Mouse (Mus musculus) lung, postnatal 36 days (tissue): Measurements from ENCODE around the gene Duox2.
A peak's percentile ranks its signal among the peaks of the same experiment; 100 is the strongest.

Experiments
- DNase-seq: peaks from one replicate; pipeline ENCODE4 v3.0.0; 2022; ENCODE audit warnings: mixed read lengths

The Duox2 gene

DNA sequence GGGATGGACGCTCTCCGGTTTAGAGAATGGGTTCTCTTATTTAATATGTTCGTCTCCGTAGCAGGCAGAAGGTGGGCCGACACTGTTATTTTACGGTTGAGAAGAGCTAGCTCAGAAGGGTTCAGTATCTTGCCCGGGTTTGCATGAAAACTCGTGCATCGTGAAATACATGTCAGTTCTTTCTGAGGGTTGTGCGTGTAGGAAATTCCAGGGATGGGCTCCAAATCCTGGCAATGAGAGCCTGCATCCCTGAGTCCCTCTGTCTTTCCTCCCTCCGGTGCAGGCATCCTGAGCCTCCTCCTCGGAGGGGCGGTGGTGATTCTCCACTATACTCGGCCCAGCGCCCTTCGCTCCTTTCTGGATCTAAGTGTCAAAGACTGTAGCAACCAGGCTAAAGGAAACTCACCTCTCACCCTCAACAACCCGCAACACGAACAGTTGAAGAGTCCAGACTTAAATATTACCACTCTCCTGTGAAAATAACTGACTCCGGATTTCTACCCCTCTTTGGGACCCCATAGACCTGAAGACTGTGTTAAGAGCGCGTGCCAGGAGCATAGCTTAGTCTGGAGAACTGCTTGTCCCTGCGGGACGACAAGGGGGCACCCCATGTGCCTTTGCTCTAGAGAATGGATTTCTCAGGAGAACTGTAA is 3.8 kb upstream of the Duox2 start:
- no peak for DNase-seq

GRCm38 (mm10) chr2:122301081-122301920 is 3.1 kb upstream of the Duox2 start:
- peak; percentile 7 for DNase-seq

DNA sequence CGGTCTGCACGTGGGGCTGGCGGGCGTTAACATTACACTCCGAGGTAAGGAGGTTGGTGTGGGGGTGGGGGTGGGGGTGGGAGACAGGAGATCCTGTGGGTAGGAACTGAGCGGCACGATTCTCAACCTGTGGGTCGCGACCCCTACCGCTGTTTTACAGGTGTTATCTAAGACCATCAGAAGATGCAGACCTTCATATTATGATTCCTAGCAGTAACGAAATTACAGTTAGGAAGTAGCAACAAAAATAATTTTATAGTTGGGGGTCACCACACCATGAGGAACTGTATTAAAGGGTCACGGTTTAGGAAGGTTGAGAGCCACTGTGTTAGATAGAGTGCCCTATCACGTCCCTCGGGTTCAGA is 2.4 kb upstream of the Duox2 start:
- no peak for DNase-seq

GRCm38 (mm10) chr2:122299911-122300655 is 1.8 kb upstream of the Duox2 start:
- DNase-seq: no peak

DNA sequence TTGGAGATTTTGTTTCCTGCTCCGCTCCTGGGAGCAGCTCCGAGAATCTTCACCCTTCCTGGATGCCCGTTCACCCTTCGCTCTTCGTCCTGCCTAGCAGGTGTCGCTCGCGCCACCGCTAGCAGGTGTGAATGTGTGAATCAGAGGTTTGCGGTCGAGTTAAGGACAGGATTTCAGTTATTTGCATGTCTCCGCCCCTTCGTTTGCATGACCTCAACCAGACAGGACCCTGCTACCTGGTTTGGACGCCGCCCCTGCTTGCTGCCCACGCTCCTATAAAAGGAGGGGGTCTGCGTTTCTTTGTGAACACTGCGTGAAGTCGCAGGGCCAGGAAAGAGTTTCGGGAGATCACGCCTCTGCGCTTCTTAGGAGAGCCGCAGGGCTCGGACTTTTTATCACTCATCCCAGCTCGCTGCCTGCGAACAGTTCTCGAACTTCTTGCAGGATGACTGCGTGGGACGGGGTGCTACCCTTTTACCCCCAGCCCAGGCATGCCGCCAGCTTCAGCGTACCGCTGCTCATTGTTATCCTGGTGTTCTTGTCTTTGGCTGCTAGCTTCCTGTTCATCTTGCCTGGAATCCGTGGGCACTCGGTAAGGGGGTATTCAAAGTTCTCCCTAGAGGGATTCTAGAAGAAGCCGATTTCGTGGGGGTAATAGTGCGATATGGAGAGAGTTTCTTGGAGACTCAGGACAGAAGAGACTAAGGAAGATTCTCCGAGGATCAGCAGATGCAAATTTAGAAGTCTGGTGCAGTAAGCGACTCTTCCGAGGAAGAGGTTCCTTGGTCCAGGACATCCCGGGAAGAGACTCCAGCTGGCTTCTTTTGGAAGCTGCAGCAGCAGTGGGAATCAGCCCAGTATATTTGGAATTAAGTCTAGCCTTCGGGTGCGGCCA is 594 bp upstream of the Duox2 start, which contains the start of gene Duoxa2:
Duoxa2 (plus strand) TSS at position 305 of the 895 bp plus-strand sequence.
- DNase-seq: peak; percentile 24

- DNase-seq: no peak
These were observed 766 bp downstream of the Duox2 start for GRCm38 (mm10) chr2:122297271-122298095.

DNA sequence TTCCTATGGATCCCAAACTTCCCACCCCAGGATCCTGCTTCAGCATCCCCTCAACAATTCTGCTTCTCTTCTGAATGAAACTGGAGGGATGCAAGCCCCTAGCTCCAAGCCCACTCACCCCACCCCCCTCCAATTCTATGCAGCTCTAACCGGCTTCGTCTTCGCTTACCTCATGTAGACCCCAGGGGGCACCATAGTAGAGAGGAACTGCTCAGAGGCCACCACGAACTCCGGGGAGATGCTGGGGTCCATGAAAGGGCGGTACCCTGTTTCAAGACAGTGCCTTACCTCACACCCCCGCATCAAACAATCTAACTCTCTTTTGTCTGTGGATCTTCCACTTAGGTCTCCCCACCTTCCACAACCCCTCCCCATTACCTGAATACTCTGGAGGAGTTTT is 3.3 kb downstream of the Duox2 start:
- no peak for DNase-seq

DNA sequence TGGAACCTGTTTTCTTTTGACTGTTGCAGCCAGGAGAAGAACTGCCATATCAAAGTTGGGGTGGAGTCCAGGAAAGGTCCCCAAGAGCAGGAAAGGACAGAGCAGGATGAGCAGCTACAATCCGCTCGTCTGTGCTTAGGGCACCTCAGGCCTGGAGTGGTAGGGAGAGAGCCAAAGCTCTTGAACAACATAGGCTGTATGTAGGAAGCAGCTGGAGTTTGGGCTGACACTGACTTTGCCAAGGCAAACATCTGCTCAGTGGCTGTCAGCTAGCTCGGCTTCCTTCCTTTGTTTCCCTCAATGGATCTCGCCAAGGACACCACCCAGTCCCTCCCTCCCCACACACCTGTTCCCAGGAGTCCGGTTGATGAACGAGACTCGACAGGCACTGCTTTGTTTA is 12.1 kb downstream of the Duox2 start:
- DNase-seq: no peak

- no peak for DNase-seq
These were observed 14.2 kb downstream of the Duox2 start for GRCm38 (mm10) chr2:122284091-122284490.

DNA sequence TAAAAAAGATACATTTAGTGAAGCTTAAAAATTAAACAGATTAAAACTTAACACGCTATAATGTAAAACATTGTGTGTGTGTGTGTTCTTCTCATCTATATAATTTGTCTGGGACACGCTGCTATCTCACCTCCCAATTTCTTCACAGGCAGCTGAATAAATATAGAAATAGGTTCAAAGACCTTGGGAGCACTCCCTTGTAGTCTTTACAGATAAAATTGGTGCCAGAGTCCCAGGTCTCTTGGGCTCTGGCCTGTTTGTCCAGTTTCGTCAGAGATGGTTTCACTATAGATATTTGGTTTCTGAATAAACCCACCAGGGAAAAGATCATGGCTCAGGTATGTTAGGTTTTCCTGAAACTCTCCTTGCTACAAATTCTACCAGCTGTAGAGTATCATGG is 19.5 kb downstream of the Duox2 start:
- no peak for DNase-seq

DNA sequence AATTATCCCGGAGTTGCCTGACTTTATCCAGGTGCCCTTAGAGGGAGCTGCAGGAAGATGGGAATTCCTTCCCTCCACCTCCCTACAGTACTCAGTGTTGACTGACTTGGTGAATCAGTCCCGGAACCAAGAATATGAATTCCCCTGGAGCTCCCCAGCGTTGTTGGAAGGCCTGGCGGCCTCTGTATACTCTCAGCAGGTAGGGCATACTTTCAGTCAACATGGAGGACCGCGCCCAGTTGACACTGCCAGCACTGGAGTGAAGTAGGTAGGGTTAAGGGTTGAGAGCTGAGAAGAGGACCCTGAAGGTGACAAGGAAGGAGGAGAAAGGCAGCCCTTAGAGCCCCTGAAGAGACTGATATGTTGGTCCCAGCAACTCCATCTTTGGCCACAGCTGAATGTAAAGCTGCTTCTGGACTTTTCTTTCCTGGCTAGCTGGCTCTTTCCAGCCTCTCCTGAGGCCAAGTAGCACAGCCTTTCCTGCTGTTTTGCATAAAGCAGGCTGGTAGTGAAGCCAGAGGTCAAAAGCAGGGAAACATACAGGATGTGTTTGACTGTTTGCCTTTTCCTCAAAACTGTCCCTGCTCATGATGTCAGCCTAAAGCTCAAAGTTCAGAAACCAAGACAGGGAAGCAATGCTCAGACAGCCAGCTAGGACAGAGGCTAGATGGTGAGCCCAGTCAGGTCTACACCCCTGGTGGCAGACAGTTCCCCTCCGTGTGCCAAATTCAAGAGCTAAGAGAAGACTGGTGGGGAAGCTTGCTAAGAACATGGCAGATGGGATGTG is 31.6 kb downstream of the Duox2 start:
- DNase-seq: peak; percentile 8

- no peak for DNase-seq
These were observed 33.6 kb downstream of the Duox2 start for GRCm38 (mm10) chr2:122264690-122265089.

GRCm38 (mm10) chr2:122260729-122261128 is 37.5 kb downstream of the Duox2 start:
- DNase-seq: no peak

DNA sequence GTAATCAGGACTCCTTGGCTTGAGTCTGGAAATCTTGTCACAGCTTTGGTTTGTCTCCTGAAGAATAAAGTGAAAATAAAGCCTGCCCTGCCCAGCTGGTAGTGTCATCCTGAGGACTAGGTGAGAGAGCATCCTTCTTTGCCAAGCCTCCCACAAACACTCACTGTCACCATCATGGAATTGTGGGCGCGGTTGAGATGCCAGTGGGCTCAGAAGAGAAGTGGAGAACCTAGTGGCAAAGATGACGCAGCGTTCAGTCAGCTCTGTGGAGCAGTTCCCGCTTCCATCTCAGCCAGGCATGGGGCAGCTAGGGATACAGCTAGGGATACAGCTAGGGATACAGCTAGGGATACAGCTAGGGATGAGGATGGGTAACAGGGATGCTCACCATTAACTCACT is 42.3 kb downstream of the Duox2 start:
- no peak for DNase-seq

- no peak for DNase-seq
These were observed 50.5 kb downstream of the Duox2 start for GRCm38 (mm10) chr2:122247786-122248185.

- DNase-seq: peak; percentile 90
These were observed 54.5 kb downstream of the Duox2 start for GRCm38 (mm10) chr2:122243671-122244131.

DNA sequence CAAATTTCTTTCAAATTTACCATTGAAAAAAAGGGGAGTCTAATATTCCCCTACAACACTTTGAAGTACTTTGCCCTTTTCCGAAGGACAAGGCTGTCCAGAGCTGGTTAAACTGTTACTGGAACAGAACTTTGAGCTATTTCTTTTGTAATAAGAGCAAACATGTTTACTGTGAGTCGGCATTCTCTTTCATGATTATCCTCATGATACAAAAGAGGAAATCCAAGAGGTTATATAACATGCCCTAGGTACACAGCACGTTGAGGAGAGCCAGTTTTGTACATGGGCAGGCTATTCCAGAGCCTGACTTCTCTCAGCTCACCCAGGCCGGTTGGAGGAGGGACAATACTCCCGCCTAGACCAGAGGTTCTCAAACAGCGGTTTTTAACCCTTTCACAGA is 56.3 kb downstream of the Duox2 start:
- DNase-seq: peak; percentile 16

GRCm38 (mm10) chr2:122241226-122241625 is 57.0 kb downstream of the Duox2 start:
- DNase-seq: no peak

GRCm38 (mm10) chr2:122240735-122241134 is 57.5 kb downstream of the Duox2 start:
- DNase-seq: no peak

- DNase-seq: peak; percentile 54
These were observed 60.3 kb downstream of the Duox2 start for GRCm38 (mm10) chr2:122237891-122238470.
